Mouse (Mus musculus) stomach, embryonic 15.5 days (tissue): ENCODE data around the gene Pabpn1l. TPM values are rescaled to one million over a fixed set of nuclear protein-coding genes. Genes with fewer than 3 reads are reported as not detected.
A peak's percentile ranks its signal among the peaks of the same experiment; 100 is the strongest.

Source experiments
- ATAC-seq: fragments of 200-750 bp; cut with Nextera tagmentation; 2 replicates; pipeline ENCODE4 v1.8.0; 2017; ENCODE audit warnings: low read depth, moderate number of reproducible peaks, moderate TSS enrichment; ENCODE audit not compliant: insufficient read depth, low FRiP score
- H3K27ac ChIP-seq: fragments of 300-500 bp; sonication (generic); 2 replicates; pipeline ENCODE4 v1.5.1; 2015; ENCODE audit warnings: mild to moderate bottlenecking, inconsistent platforms
- H3K27me3 ChIP-seq: fragments of 300-500 bp; sonication (generic); replicated peaks from 2 replicates; pipeline ENCODE4 v1.6.1; 2015; ENCODE audit warnings: inconsistent platforms
- H3K36me3 ChIP-seq: fragments of 300-500 bp; sonication (generic); 2 replicates; pipeline ENCODE4 v1.6.1; 2015; ENCODE audit warnings: inconsistent platforms
- H3K4me1 ChIP-seq: fragments of 300-500 bp; sonication (generic); 2 replicates; pipeline ENCODE4 v1.6.1; 2015; ENCODE audit warnings: inconsistent platforms
- H3K4me2 ChIP-seq: fragments of 300-500 bp; sonication (generic); 2 replicates; pipeline ENCODE4 v1.6.1; 2015; ENCODE audit warnings: mild to moderate bottlenecking, inconsistent platforms
- H3K4me3 ChIP-seq: fragments of 300-500 bp; sonication (generic); replicated peaks from 2 replicates; pipeline ENCODE4 v1.5.1; 2015; ENCODE audit warnings: inconsistent platforms
- H3K9ac ChIP-seq: fragments of 300-500 bp; sonication (generic); 2 replicates; pipeline ENCODE4 v1.6.1; 2015; ENCODE audit warnings: inconsistent platforms
- H3K9me3 ChIP-seq: fragments of 300-500 bp; sonication (generic); 2 replicates; pipeline ENCODE4 v1.6.1; 2016; ENCODE audit warnings: inconsistent platforms
- WGBS: fragments of 180-500 bp; shearing (Covaris S2); methylation state at CpG from one replicate; pipeline ENCODE4 v1.1.7; 2015; 5-methylcytosine and 5-hydroxymethylcytosine counted together
- polyA plus RNA-seq: library from polyadenylated mRNA; unstranded; fragments of >200 nt; fragmentation: Nextera tagmentation; extraction: Ambion mirVana; gene quantifications from 2 replicates; pipeline ENCODE4 v1.2.1, GENCODE M21; 2015

Pabpn1l gene
- polyA plus RNA-seq, 1 experiment from 2014 or later = not detected

- Histone ChIP-seq H3K27ac (peak overlapping the region; percentile 63; the same call in 1 of the 2 replicates), H3K9ac (peak overlapping the region; percentile 52), H3K4me3 (peak overlapping the region; percentile 73), H3K9me3 (no peaks in the 10 kb centered on the region), H3K4me1 (peaks cover 16% of the 10 kb centered on the region; the same call in 1 of the 2 replicates), H3K27me3 (no peaks in the 10 kb centered on the region), H3K4me2 (peak overlapping the region; percentile 93), H3K36me3 (no peaks in the 10 kb centered on the region)
- peak; percentile 33; the same call in 1 of the 2 replicates for ATAC-seq
- 6% methylated on average over 20 of the region's 20 CpGs for WGBS
Observed at GRCm38 (mm10) chr8:122610612-122611277, 11.8 kb downstream of the Pabpn1l start.

GRCm38 (mm10) chr8:122610209-122610608 lies 12.3 kb downstream of the Pabpn1l start:
- no peak for ATAC-seq
- peak overlapping the region; percentile 73; the same call in 1 of the 2 replicates for H3K4me3 ChIP-seq
- WGBS = 64% methylated on average over 4 of the region's 4 CpGs
- peaks cover 12% of the 10 kb centered on the region; the same call in 1 of the 2 replicates for H3K4me1 ChIP-seq
- no peaks in the 10 kb centered on the region for H3K27me3 ChIP-seq
- H3K9ac ChIP-seq = no peak overlapping the region
- no peak overlapping the region for H3K27ac ChIP-seq
- H3K9me3 ChIP-seq = no peaks in the 10 kb centered on the region
- peak overlapping the region; percentile 93; the same call in 1 of the 2 replicates for H3K4me2 ChIP-seq
- no peaks in the 10 kb centered on the region for H3K36me3 ChIP-seq

GRCm38 (mm10) chr8:122606810-122607209 lies 15.7 kb downstream of the Pabpn1l start:
- H3K36me3 ChIP-seq = no peaks in the 10 kb centered on the region
- ATAC-seq = no peak
- no peaks in the 10 kb centered on the region for H3K27me3 ChIP-seq
- H3K9ac ChIP-seq = no peak overlapping the region
- no peak overlapping the region for H3K4me2 ChIP-seq
- H3K4me3 ChIP-seq = no peak overlapping the region
- no peak overlapping the region for H3K27ac ChIP-seq
- WGBS = 81% methylated on average over 11 of the region's 12 CpGs
- peaks cover 5% of the 10 kb centered on the region; the same call in 1 of the 2 replicates for H3K4me1 ChIP-seq
- no peaks in the 10 kb centered on the region for H3K9me3 ChIP-seq

- Histone ChIP-seq H3K4me2 (no peak overlapping the region), H3K4me1 (no peaks in the 10 kb centered on the region)
- 75% methylated on average over 4 of the region's 4 CpGs for WGBS
Observed at GRCm38 (mm10) chr8:122605367-122605766, 17.2 kb downstream of the Pabpn1l start.

GRCm38 (mm10) chr8:122604640-122605039 lies 17.9 kb downstream of the Pabpn1l start:
- H3K27ac ChIP-seq = no peak overlapping the region
- 50% methylated on average over 1 of the region's 1 CpGs for WGBS
- no peaks in the 10 kb centered on the region for H3K27me3 ChIP-seq
- H3K9ac ChIP-seq = no peak overlapping the region
- no peak overlapping the region for H3K4me2 ChIP-seq
- no peaks in the 10 kb centered on the region for H3K4me1 ChIP-seq
- no peaks in the 10 kb centered on the region for H3K9me3 ChIP-seq
- 0 out of 2 replicates have a peak, but pooled peaks cover 3% of the 10 kb centered on the region for H3K36me3 ChIP-seq
- ATAC-seq = no peak
- no peak overlapping the region for H3K4me3 ChIP-seq

More at GRCm38 (mm10) chr8:122605367-122605766, 17.2 kb downstream of the Pabpn1l start:
- Histone ChIP-seq H3K27ac (no peak overlapping the region), H3K4me3 (no peak overlapping the region), H3K9ac (no peak overlapping the region), H3K9me3 (no peaks in the 10 kb centered on the region), H3K36me3 (no peaks in the 10 kb centered on the region), H3K27me3 (no peaks in the 10 kb centered on the region)
- ATAC-seq = no peak

GRCm38 (mm10) chr8:122600666-122601065 lies 21.9 kb downstream of the Pabpn1l start:
- no peak overlapping the region for H3K27ac ChIP-seq
- 97% methylated on average over 9 of the region's 9 CpGs for WGBS
- no peak overlapping the region for H3K9ac ChIP-seq
- ATAC-seq = no peak
- H3K36me3 ChIP-seq = 0 out of 2 replicates have a peak, but pooled peaks cover 3% of the 10 kb centered on the region
- no peaks in the 10 kb centered on the region for H3K4me1 ChIP-seq
- no peak overlapping the region for H3K4me2 ChIP-seq
- no peaks in the 10 kb centered on the region for H3K9me3 ChIP-seq
- H3K27me3 ChIP-seq = no peaks in the 10 kb centered on the region
- H3K4me3 ChIP-seq = no peak overlapping the region

- no peak overlapping the region for H3K4me3 ChIP-seq
- no peaks in the 10 kb centered on the region for H3K4me1 ChIP-seq
- H3K36me3 ChIP-seq = 0 out of 2 replicates have a peak, but pooled peaks cover 3% of the 10 kb centered on the region
- ATAC-seq = no peak
- WGBS = 62% methylated on average over 4 of the region's 4 CpGs
- H3K9ac ChIP-seq = no peak overlapping the region
- H3K27ac ChIP-seq = no peak overlapping the region
- no peaks in the 10 kb centered on the region for H3K27me3 ChIP-seq
- no peaks in the 10 kb centered on the region for H3K9me3 ChIP-seq
- no peak overlapping the region for H3K4me2 ChIP-seq
Observed at GRCm38 (mm10) chr8:122596031-122596430, 26.5 kb downstream of the Pabpn1l start.

GRCm38 (mm10) chr8:122593783-122594507 lies 28.6 kb downstream of the Pabpn1l start:
- ATAC-seq = no peak
- H3K27ac ChIP-seq = no peak overlapping the region
- 77% methylated on average over 19 of the region's 19 CpGs for WGBS
- H3K27me3 ChIP-seq = no peaks in the 10 kb centered on the region
- no peaks in the 10 kb centered on the region for H3K4me1 ChIP-seq
- no peak overlapping the region for H3K4me2 ChIP-seq
- no peak overlapping the region for H3K9ac ChIP-seq
- H3K36me3 ChIP-seq = no peaks in the 10 kb centered on the region
- H3K4me3 ChIP-seq = no peak overlapping the region
- no peaks in the 10 kb centered on the region for H3K9me3 ChIP-seq

- no peaks in the 10 kb centered on the region for H3K36me3 ChIP-seq
- no peaks in the 10 kb centered on the region for H3K9me3 ChIP-seq
- WGBS = 62% methylated on average over 12 of the region's 12 CpGs
- no peaks in the 10 kb centered on the region for H3K4me1 ChIP-seq
- H3K27me3 ChIP-seq = no peaks in the 10 kb centered on the region
- no peak overlapping the region for H3K27ac ChIP-seq
- H3K4me2 ChIP-seq = no peak overlapping the region
- H3K9ac ChIP-seq = no peak overlapping the region
- ATAC-seq = no peak
- no peak overlapping the region for H3K4me3 ChIP-seq
Observed at GRCm38 (mm10) chr8:122593240-122593639, 29.3 kb downstream of the Pabpn1l start.

- no peak for ATAC-seq
- WGBS = 73% methylated on average over 10 of the region's 10 CpGs
- no peak overlapping the region for H3K4me2 ChIP-seq
Observed at GRCm38 (mm10) chr8:122586749-122587148, 35.8 kb downstream of the Pabpn1l start.

GRCm38 (mm10) chr8:122586171-122586570 lies 36.4 kb downstream of the Pabpn1l start:
- H3K4me2 ChIP-seq = no peak overlapping the region

More at GRCm38 (mm10) chr8:122586749-122587148, 35.8 kb downstream of the Pabpn1l start:
- H3K9ac ChIP-seq = no peak overlapping the region
- H3K27ac ChIP-seq = peak overlapping the region; percentile 21; the same call in 1 of the 2 replicates
- no peak overlapping the region for H3K4me3 ChIP-seq
- peaks cover 6% of the 10 kb centered on the region; the same call in 1 of the 2 replicates for H3K4me1 ChIP-seq
- no peaks in the 10 kb centered on the region for H3K27me3 ChIP-seq
- H3K9me3 ChIP-seq = no peaks in the 10 kb centered on the region
- H3K36me3 ChIP-seq = no peaks in the 10 kb centered on the region

GRCm38 (mm10) chr8:122585411-122585891 lies 37.1 kb downstream of the Pabpn1l start:
- Histone ChIP-seq H3K9me3 (no peaks in the 10 kb centered on the region), H3K4me2 (no peak overlapping the region), H3K27me3 (no peaks in the 10 kb centered on the region), H3K36me3 (no peaks in the 10 kb centered on the region), H3K27ac (peak overlapping the region; percentile 44; the same call in 1 of the 2 replicates), H3K4me3 (no peak overlapping the region), H3K9ac (no peak overlapping the region), H3K4me1 (peaks cover 12% of the 10 kb centered on the region)
- WGBS = 33% methylated on average over 14 of the region's 14 CpGs
- no peak for ATAC-seq

More at GRCm38 (mm10) chr8:122586171-122586570, 36.4 kb downstream of the Pabpn1l start:
- H3K27me3 ChIP-seq = no peaks in the 10 kb centered on the region
- H3K36me3 ChIP-seq = no peaks in the 10 kb centered on the region
- no peak overlapping the region for H3K4me3 ChIP-seq
- no peaks in the 10 kb centered on the region for H3K9me3 ChIP-seq
- H3K9ac ChIP-seq = no peak overlapping the region
- 72% methylated on average over 7 of the region's 7 CpGs for WGBS
- peak overlapping the region; percentile 44; the same call in 1 of the 2 replicates for H3K27ac ChIP-seq
- ATAC-seq = no peak
- H3K4me1 ChIP-seq = peaks cover 7% of the 10 kb centered on the region; the same call in 1 of the 2 replicates
